Mouse (Mus musculus): ENCODE data around the gene Col5a1.

Gene Col5a1

GRCm38 (mm10) chr2:28038391-28039096 is 152.3 kb downstream of the Col5a1 start:
- DNase-seq = peak; percentile 35

- no peak for DNase-seq
Observed at GRCm38 (mm10) chr2:28039647-28040325, 153.6 kb downstream of the Col5a1 start.

GRCm38 (mm10) chr2:28040466-28040865 is 154.2 kb downstream of the Col5a1 start:
- DNase-seq = no peak

- DNase-seq = no peak
Observed at GRCm38 (mm10) chr2:28044920-28045598, 158.8 kb downstream of the Col5a1 start.

DNA sequence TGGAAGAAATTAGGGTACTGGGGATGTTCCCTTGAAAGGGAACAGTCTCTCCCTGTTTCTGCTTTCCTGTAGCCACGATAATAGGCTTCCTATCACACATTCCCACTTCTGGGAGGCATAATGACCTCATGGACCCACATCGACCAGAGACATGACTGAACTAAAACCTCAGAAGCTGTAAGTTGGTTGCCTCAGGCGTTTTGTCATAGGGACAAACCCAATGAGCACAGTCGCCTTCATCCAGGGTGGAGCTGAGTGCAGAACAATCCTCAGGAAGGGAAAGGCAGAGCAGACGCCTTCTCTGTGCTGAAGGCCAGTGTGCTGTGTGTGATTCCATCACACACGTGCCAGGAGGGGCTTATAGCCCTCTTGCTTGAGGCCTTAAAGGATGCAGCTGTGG is 160.1 kb downstream of the Col5a1 start:
- no peak for DNase-seq

GRCm38 (mm10) chr2:28047092-28047491 is 160.9 kb downstream of the Col5a1 start:
- no peak for DNase-seq

DNA sequence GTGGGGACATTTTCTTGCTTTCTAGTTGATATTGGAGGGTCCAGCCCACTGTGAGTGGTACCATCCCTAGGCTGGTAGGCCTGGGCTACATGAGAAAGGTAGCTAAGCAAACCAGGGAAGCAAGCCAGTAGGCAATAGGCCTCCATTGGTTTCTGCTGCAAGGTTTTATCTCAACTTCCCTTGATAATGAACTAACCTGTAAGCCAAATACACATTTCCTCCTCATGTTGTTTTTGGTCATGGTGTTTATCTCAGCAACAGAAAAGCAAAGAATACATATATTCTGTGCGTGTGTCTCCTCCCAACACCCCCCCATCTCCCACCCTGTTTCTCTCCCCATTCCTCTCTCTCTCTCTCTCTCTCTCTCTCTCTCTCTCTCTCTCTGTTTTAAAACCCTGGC is 173.7 kb downstream of the Col5a1 start:
- DNase-seq = no peak

DNA sequence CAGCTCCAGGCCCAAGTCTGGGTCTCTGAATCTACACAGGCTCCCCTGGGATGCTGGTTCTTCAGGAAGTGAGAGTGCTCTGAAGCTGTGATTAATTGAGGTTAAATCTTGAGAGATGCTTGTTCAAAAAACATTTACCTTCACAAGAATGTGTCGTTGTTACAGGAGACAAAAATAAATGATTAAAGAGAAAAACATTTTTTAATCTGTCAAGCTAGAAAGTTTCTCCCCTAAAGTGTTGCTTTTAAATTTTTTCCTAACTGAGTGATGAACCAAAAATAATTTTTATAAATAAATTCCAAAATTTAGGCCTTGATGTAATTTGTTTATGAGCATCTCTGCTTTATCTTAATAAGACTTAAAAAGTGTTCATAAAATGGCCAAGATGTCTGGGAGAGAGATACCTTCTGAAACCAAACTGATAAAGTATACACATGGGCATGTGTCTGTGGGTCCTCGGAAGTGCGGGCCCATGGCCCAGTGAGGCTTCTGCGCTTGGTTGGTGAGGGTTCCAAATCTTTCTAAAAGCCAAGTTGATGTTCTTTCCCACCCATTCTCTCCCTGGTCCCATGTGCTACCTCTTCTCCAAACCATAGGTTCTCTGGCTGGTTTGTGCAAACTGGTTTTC is 177.6 kb downstream of the Col5a1 start:
- no peak for DNase-seq

GRCm38 (mm10) chr2:28064339-28065080 is 178.3 kb downstream of the Col5a1 start:
- DNase-seq = no peak

DNA sequence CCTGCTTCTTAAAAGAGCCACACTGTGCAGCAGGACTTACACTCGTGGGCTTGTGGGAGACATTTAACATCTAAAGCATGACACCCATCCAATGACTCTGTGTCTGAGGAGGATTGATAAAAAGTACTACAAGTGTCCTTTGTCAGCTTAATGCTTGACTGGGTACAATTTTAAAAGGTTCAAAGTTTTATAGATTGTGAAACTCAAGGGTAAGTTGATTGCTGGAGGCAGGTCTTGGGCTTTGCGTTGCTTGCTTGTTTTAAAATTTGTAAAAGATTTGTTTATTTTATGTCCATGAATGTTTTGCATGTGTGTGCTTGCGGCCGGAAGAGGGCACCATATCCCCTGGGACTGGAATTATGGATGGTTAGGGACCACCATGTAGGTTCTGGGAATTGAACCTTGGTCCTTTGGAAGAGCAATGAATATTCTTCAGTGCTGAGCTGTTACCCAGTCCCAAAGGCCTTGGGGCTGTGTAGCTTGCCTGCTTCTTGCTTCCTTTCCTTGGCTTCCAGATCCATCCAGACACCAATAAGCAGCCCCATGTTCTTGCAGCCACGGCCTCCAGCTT is 178.9 kb downstream of the Col5a1 start:
- no peak for DNase-seq

GRCm38 (mm10) chr2:28066686-28067085 is 180.5 kb downstream of the Col5a1 start:
- DNase-seq = peak; percentile 19

- DNase-seq = peak; percentile 74
Observed at GRCm38 (mm10) chr2:28067175-28067574, 180.9 kb downstream of the Col5a1 start.

- no peak for DNase-seq
Observed at GRCm38 (mm10) chr2:28067821-28068536, 181.8 kb downstream of the Col5a1 start.

GRCm38 (mm10) chr2:28068537-28068878 is 182.3 kb downstream of the Col5a1 start:
- peak; percentile 91 for DNase-seq

- DNase-seq = no peak
Observed at GRCm38 (mm10) chr2:28075616-28076187, 189.5 kb downstream of the Col5a1 start.

DNA sequence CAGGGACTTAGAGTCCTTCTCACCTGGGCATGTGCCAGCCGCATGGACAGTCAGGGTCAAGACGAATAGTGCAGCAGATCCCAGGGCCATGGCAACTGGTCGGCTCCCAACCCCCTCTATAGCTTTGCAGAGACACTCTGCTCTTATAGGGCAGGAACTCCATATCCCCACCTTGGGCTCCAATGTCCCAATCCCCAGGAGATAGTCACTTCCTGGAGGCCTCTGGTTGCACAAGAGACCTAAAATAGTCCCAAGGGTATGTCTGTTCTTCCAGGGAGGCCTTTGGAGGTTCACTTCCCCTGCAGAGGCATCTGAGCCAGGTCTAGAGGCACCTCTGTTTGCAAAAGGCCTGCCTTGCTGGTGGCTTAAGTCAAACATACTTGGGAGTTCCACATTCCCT is 198.5 kb downstream of the Col5a1 start, which contains the start of gene Fcnb:
Fcnb (minus strand) TSS at position 118 of the 400 bp plus-strand sequence.
- no peak for DNase-seq

- DNase-seq = no peak
Observed at GRCm38 (mm10) chr2:28086112-28086511, 199.9 kb downstream of the Col5a1 start.

DNA sequence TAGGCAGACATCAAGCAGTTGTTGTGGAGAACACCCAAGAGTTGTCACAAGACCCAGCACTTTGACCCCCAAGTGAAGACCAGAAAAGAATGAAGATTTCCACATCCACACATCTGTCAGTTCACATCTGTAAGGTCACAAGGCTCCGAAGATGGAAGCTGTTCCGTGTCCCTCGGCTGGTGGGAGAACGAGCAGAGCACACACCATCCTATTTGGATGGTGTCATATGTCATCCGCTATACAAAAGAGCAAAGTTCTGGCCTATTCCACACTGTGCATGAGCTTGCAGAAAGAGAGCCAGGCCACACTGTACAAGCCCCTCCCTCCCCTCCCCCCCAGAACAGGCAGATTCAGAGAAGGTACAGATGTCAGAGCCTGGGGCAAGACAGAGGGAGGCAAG is 202.9 kb downstream of the Col5a1 start:
- no peak for DNase-seq
